27 mouse cellular contexts compared by ENCODE assay signal in the genomic region with DNA sequence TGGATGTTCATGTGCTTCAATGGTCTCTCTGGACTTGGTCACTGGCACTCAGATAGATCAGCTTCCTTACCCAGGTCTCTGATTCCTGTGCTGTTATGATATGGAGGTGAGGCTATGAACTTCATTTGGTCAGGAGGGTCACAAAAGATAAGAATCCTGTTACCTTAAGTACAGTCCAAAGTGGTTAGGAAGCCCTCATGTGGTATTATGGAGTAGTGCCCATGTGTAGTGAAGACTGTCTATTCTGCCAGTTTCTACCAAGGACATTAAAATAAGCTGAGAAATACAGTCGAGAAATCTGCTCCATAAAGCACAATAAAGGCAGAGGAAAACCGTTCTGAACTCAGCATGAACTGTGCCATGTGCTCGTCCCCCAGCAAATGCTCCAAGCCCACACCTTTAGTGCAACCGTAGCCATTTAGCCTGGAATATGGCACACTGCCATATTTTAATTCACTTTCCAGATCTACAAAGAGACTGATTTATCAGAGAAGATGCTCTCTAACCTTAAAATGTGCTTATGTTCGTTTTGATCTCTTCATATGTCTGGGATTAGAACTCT.
A peak's percentile ranks its signal among the peaks of the same experiment; 100 is the strongest.
DNase-seq lines count a peak whose midpoint lies in the region; ATAC-seq and TF ChIP-seq lines count a peak whose summit lies in the region.
"Had no signal": no experiment of that assay in that cellular context is flagged by ENCODE, and none has a peak within 500 bp of the region (broad histone marks: within the 10 kb centered on the region; RNA-seq: fewer than 3 reads in every experiment).

No protein-coding gene starts in this region.

- TF ChIP-seq CTCF in midbrain, postnatal 0 days (IDR thresholded peaks at IDR 0.05), result peak; percentile 57

- no peaks in the 10 kb centered on the region for H3K27me3 ChIP-seq in midbrain, postnatal 0 days (ENCODE audit: insufficient read depth, low read length)
- no peaks in the 10 kb centered on the region for H3K27me3 ChIP-seq in midbrain, embryonic 15.5 days (replicated peaks)
- H3K27me3 ChIP-seq: heart, embryonic 15.5 days; limb, embryonic 13.5 days; liver, embryonic 13.5 days; midbrain, embryonic 12.5 days had no signal

- no peaks in the 10 kb centered on the region; the same call in 1 of the 2 replicates for H3K4me1 ChIP-seq in midbrain, postnatal 0 days (ENCODE audit: insufficient read depth, low read length)
- no peaks in the 10 kb centered on the region for H3K4me1 ChIP-seq in midbrain, embryonic 15.5 days
- H3K4me1 ChIP-seq: embryonic facial prominence, embryonic 10.5 days; heart, embryonic 15.5 days; liver, embryonic 13.5 days; midbrain, embryonic 12.5 days had no signal

- no peak overlapping the region for H3K9ac ChIP-seq in midbrain, postnatal 0 days (replicated peaks; ENCODE audit: low read length, poor library complexity, severe bottlenecking)
- H3K9ac ChIP-seq in midbrain, embryonic 15.5 days, result no peak overlapping the region
- H3K9ac ChIP-seq: heart, embryonic 15.5 days; hindbrain, embryonic 14.5 days; limb, embryonic 13.5 days; liver, embryonic 13.5 days; midbrain, embryonic 12.5 days had no signal

- H3K4me2 ChIP-seq in midbrain, postnatal 0 days (ENCODE audit: low read depth, low read length, poor library complexity, severe bottlenecking), result no peak overlapping the region
- H3K4me2 ChIP-seq in midbrain, embryonic 15.5 days, result no peak overlapping the region
- H3K4me2 ChIP-seq: heart, embryonic 15.5 days; hindbrain, embryonic 14.5 days; limb, embryonic 13.5 days; liver, embryonic 13.5 days; midbrain, embryonic 12.5 days had no signal

- WGBS in midbrain, postnatal 0 days, result 41% methylated on average over 5 of the region's 5 CpGs
- 57% methylated on average over 5 of the region's 5 CpGs for WGBS in midbrain, embryonic 15.5 days

- H3K27ac ChIP-seq in midbrain, postnatal 0 days (ENCODE audit: low read depth, low read length), result no peak overlapping the region
- no peak overlapping the region for H3K27ac ChIP-seq in midbrain, embryonic 15.5 days
- H3K27ac ChIP-seq: embryonic facial prominence, embryonic 10.5 days; heart, embryonic 15.5 days; hindbrain, embryonic 14.5 days; limb, embryonic 13.5 days; liver, embryonic 13.5 days; midbrain, embryonic 12.5 days had no signal

- H3K9me3 ChIP-seq in midbrain, postnatal 0 days (ENCODE audit: low read length), result no peaks in the 10 kb centered on the region
- H3K9me3 ChIP-seq in midbrain, embryonic 15.5 days, result no peaks in the 10 kb centered on the region
- H3K9me3 ChIP-seq: embryonic facial prominence, embryonic 10.5 days; G1E; heart, embryonic 15.5 days; limb, embryonic 13.5 days; liver, embryonic 13.5 days; midbrain, embryonic 12.5 days had no signal

- no peaks in the 10 kb centered on the region for H3K36me3 ChIP-seq in midbrain, postnatal 0 days (ENCODE audit: insufficient read depth, low read length)
- no peaks in the 10 kb centered on the region for H3K36me3 ChIP-seq in midbrain, embryonic 15.5 days (replicated peaks)
- H3K36me3 ChIP-seq: embryonic facial prominence, embryonic 10.5 days; G1E; heart, embryonic 15.5 days; limb, embryonic 13.5 days; liver, embryonic 13.5 days; midbrain, embryonic 12.5 days had no signal

- 0 out of 2 replicates have a peak, but pooled peaks have one; percentile 19 for ATAC-seq in frontal cortex, adult (ENCODE audit: low TSS enrichment)
- ATAC-seq in midbrain, postnatal 0 days (ENCODE audit: low FRiP score), result no peak
- ATAC-seq in midbrain, embryonic 15.5 days (replicated peaks), result no peak; the same call in 1 of the 2 replicates
- ATAC-seq in megakaryocyte-erythroid progenitor cell, adult 5-6 weeks (replicated peaks; ENCODE audit: low FRiP score, low TSS enrichment, poor library complexity, severe bottlenecking), result no peak

- peak; percentile 22 for DNase-seq in cerebellum, adult 9-10 months
- no peak for DNase-seq in cerebellum, postnatal 4 days (ENCODE audit: low spot score in 2 of 2)
- no peak for DNase-seq in frontal cortex, postnatal 14 days (ENCODE audit: low spot score in 2 of 2)
- DNase-seq in midbrain, postnatal 0 days (ENCODE audit: low spot score), result peak; percentile 22
- peak; percentile 16 to 19 for DNase-seq in cerebellum, postnatal 25 days
- DNase-seq: adrenal gland, adult 2 months; gastrocnemius, postnatal 36 days; heart, postnatal 36 days; kidney, adult 9 months; kidney, postnatal 14 days; layer of hippocampus, postnatal 36 days; liver, embryonic 13.5 days; lung, adult 2 months; lung, postnatal 14 days; right cerebral cortex, adult 18-20 months; right cerebral cortex, postnatal 4 days; thymus, postnatal 14 days had no signal

- H3K4me3 ChIP-seq in midbrain, postnatal 0 days (ENCODE audit: low read depth, low read length), result no peak overlapping the region
- no peak overlapping the region for H3K4me3 ChIP-seq in midbrain, embryonic 15.5 days
- H3K4me3 ChIP-seq: embryonic facial prominence, embryonic 10.5 days; heart, embryonic 15.5 days; limb, embryonic 13.5 days; liver, embryonic 13.5 days; midbrain, embryonic 12.5 days; myocyte had no signal

Comparison
In these comparisons a context has a peak if more than half of its experiments do, and no peak if none do; other contexts are left out.
1. DNase-seq: peak in cerebellum, adult 9-10 months (single experiment), midbrain, postnatal 0 days (single experiment) and cerebellum, postnatal 25 days (2 of 2); none in cerebellum, postnatal 4 days (0 of 2) and frontal cortex, postnatal 14 days (0 of 2).